Mouse (Mus musculus) neural tube, embryonic 11.5 days (tissue): ENCODE measurements around the gene Manbal. TPM values are rescaled to one million over a fixed set of nuclear protein-coding genes. Genes with fewer than 3 reads are reported as not detected.

Source experiments
- ATAC-seq: fragments of 200-750 bp; cut with Nextera tagmentation; 2 replicates; pipeline ENCODE4 v1.8.0; 2017; ENCODE audit warnings: moderate number of reproducible peaks, mild to moderate bottlenecking, moderate TSS enrichment, moderate library complexity; ENCODE audit not compliant: insufficient read depth, low FRiP score, low TSS enrichment
- DNase-seq: peaks from one replicate; pipeline ENCODE4 v3.0.0-alpha.2; 2015; ENCODE audit warnings: low spot score
- H3K27ac ChIP-seq: fragments of 300-500 bp; sonication (generic); 2 replicates; pipeline ENCODE4 v1.5.1; 2014; ENCODE audit warnings: low read depth, mild to moderate bottlenecking, low read length
- H3K27me3 ChIP-seq: fragments of 300-500 bp; sonication (generic); 2 replicates; pipeline ENCODE4 v1.6.1; 2014; ENCODE audit warnings: mild to moderate bottlenecking, low read length, mixed read lengths; ENCODE audit not compliant: control insufficient read depth, insufficient read depth
- H3K36me3 ChIP-seq: fragments of 300-500 bp; sonication (generic); 2 replicates; pipeline ENCODE4 v1.6.1; 2014; ENCODE audit warnings: mild to moderate bottlenecking, low read length, moderate library complexity, mixed read lengths; ENCODE audit not compliant: control insufficient read depth, insufficient read depth
- H3K4me1 ChIP-seq: fragments of 300-500 bp; sonication (generic); 2 replicates; pipeline ENCODE4 v1.6.1; 2014; ENCODE audit warnings: low read length, mixed read lengths; ENCODE audit not compliant: control insufficient read depth, insufficient read depth
- H3K4me2 ChIP-seq: fragments of 300-500 bp; sonication (generic); 2 replicates; pipeline ENCODE4 v1.6.1; 2014; ENCODE audit warnings: low read depth, mild to moderate bottlenecking, moderate library complexity
- H3K4me3 ChIP-seq: fragments of 300-500 bp; sonication (generic); 2 replicates; pipeline ENCODE4 v1.5.1; 2014; ENCODE audit warnings: low read depth, low read length
- H3K9ac ChIP-seq: fragments of 300-500 bp; sonication (generic); 2 replicates; pipeline ENCODE4 v1.6.1; 2014; ENCODE audit warnings: mild to moderate bottlenecking, low read length
- H3K9me3 ChIP-seq: fragments of 300-500 bp; sonication (generic); 2 replicates; pipeline ENCODE4 v1.6.1; 2016; ENCODE audit warnings: low read length; ENCODE audit not compliant: control insufficient read depth
- WGBS: fragments of 180-500 bp; shearing (Covaris S2); extraction: QIAGEN DNeasy Blood & Tissue Kit; methylation state at CpG from one replicate; pipeline ENCODE4 v1.1.7; 2014; 5-methylcytosine and 5-hydroxymethylcytosine counted together
- polyA plus RNA-seq: library from polyadenylated mRNA; unstranded; fragments of >200 nt; fragmentation: Nextera tagmentation; extraction: Ambion mirVana; gene quantifications from 2 replicates; pipeline ENCODE4 v1.2.1, GENCODE M21; 2014

Gene Manbal
- polyA plus RNA-seq, 1 experiment from 2014 or later = 34.9 TPM

GRCm38 (mm10) chr2:157411151-157411693, 43.8 kb downstream of the Manbal start:
- DNase-seq = no peak
- Histone ChIP-seq H3K27me3 (no peaks in the 10 kb centered on the region), H3K4me3 (no peak overlapping the region), H3K4me1 (peaks cover 4% of the 10 kb centered on the region; the same call in 1 of the 2 replicates), H3K9me3 (no peaks in the 10 kb centered on the region), H3K4me2 (no peak overlapping the region), H3K36me3 (no peaks in the 10 kb centered on the region), H3K27ac (no peak overlapping the region), H3K9ac (no peak overlapping the region)
- WGBS = 87% methylated on average over 6 of the region's 6 CpGs
- ATAC-seq = no peak

DNA sequence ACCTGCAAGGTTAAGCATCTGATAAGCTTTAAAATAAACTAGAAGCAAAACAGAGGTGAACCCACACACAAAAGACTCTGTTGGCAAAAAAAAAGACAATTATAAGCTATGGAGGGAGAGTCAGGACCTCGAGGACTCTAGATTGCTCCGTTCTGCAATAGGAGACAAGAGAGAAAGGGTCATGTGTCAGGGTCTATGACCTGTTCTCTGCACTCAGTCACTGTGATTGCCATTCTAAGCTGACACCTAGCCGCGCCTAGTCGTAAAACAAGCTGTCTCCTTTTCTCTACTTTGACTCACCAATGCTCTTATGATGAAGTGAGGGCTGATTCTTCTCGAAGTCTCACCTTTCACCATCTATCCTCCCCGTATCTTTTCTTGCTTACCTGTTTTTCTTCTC, 45.1 kb downstream of the Manbal start:
- WGBS = 62% methylated on average over 7 of the region's 7 CpGs
- Histone ChIP-seq H3K36me3 (no peaks in the 10 kb centered on the region), H3K4me1 (peaks cover 4% of the 10 kb centered on the region; the same call in 1 of the 2 replicates), H3K27me3 (no peaks in the 10 kb centered on the region), H3K9me3 (no peaks in the 10 kb centered on the region), H3K4me2 (no peak overlapping the region), H3K27ac (no peak overlapping the region), H3K9ac (no peak overlapping the region), H3K4me3 (no peak overlapping the region)
- DNase-seq = no peak
- no peak for ATAC-seq

DNA sequence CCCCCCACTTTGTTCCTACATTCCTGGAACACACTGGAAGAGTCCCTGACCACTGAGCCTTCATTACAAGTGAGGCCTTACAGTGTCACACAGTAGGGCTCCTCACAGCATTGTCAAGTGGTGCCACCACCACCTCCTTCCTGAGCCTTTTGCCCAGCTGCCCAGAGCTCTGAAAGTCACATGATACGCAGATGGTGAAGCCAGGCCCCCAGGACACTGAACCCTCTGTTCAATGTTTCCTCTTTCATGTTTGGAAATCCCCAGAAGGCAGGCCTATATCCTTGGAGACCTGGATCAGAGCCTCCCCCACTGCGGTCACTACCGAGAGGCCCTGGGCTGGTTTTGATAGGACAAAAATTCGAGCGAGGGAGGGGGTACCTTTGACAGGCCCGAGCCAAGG, 49.8 kb downstream of the Manbal start:
- Histone ChIP-seq H3K27ac (no peak overlapping the region), H3K4me3 (no peak overlapping the region), H3K36me3 (no peaks in the 10 kb centered on the region), H3K27me3 (no peaks in the 10 kb centered on the region), H3K9ac (no peak overlapping the region), H3K4me1 (peaks cover 5% of the 10 kb centered on the region), H3K9me3 (no peaks in the 10 kb centered on the region), H3K4me2 (no peak overlapping the region)
- DNase-seq = no peak
- no peak for ATAC-seq
- WGBS = 67% methylated on average over 6 of the region's 6 CpGs

- H3K36me3 ChIP-seq = no peaks in the 10 kb centered on the region
- ATAC-seq = no peak
- no peak within 1 kb of the TSS for H3K4me3 ChIP-seq
- DNase-seq = no peak
- no peaks in the 10 kb centered on the region for H3K27me3 ChIP-seq
- no peak within 1 kb of the TSS for H3K4me2 ChIP-seq
- no peak within 1 kb of the TSS for H3K27ac ChIP-seq
- H3K9ac ChIP-seq = no peak within 1 kb of the TSS
- 16% methylated on average over 13 of the region's 13 CpGs for WGBS
- peaks cover 12% of the 10 kb centered on the region for H3K4me1 ChIP-seq
- no peaks in the 10 kb centered on the region for H3K9me3 ChIP-seq
Observed at GRCm38 (mm10) chr2:157418206-157418605, 50.8 kb downstream of the Manbal start, which contains the start of gene Src. TSS of gene Src (plus strand) at chr2:157418444.

DNA sequence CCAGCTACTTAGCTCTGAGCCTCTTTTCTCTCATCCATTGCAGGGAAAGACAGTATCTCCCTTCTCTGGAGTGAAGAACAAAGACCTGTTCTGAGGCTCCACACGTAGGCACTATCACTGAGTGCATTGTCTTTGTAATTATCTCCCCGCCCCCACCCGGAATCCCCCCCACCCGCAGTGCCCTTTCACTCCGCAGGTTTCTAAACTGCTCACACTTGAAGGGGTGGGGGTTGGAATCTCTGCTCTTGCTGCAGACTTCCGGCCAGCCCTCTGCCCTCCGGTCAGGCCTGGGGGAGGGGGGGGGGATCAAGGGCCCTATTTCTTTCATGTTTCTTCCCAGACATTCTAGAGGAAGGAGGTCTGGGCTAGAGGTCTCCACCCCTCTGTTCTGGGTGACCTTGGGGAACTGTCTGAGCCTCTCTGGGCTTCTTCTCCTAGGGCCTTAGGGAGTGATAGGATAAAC, 51.2 kb downstream of the Manbal start:
- Histone ChIP-seq H3K36me3 (no peaks in the 10 kb centered on the region), H3K27me3 (no peaks in the 10 kb centered on the region), H3K27ac (no peak overlapping the region), H3K9ac (no peak overlapping the region), H3K4me2 (no peak overlapping the region), H3K4me3 (no peak overlapping the region), H3K4me1 (peaks cover 17% of the 10 kb centered on the region), H3K9me3 (no peaks in the 10 kb centered on the region)
- DNase-seq (peak; percentile 42), ATAC-seq (no peak)
- 2% methylated on average over 7 of the region's 7 CpGs for WGBS

DNA sequence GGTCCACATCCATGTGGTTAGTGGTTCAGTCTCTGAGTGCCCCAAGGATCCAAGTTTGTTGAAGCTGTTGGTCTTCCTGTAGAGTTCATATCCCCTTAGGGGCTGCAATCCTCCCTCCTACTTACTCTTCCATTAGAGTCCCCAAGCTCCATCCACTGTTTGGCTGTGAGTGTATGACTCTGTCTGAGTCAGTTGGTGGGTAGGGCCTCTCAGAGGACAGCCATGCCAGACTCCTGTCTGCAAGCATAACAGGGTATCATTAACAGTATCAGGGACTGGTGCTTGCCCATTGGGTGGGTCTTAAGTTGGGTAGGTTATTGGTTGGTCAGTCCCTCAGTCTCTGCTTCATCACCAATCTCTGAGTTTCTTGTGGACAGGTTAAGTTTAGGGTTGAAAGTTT, 52.1 kb downstream of the Manbal start:
- Histone ChIP-seq H3K9me3 (no peaks in the 10 kb centered on the region), H3K4me1 (peaks cover 19% of the 10 kb centered on the region), H3K4me2 (no peak overlapping the region), H3K27ac (no peak overlapping the region), H3K27me3 (no peaks in the 10 kb centered on the region), H3K9ac (no peak overlapping the region), H3K4me3 (no peak overlapping the region), H3K36me3 (no peaks in the 10 kb centered on the region)
- DNase-seq (no peak), ATAC-seq (no peak)

DNA sequence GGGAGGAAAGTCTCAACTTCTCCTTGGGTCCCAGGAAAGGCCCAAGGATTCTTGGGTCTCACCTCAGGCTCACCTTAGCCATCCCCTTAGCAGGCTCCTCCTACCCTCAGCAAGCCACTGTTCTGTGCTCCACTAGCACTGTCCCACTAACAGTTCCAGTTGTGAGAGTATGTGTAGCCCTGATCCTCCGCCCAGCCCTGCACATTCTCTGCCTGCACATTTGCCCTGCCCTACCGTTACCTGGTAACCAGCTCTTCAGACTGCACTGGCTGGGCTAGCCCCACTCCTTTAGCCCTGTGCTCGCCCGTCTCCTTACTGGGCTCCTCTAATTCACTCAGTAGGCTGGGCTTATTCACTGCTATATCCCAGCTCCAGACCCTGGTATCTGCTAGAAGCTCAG, 53.0 kb downstream of the Manbal start:
- Histone ChIP-seq H3K4me1 (peaks cover 24% of the 10 kb centered on the region), H3K9me3 (no peaks in the 10 kb centered on the region), H3K36me3 (no peaks in the 10 kb centered on the region), H3K4me2 (no peak overlapping the region), H3K4me3 (no peak overlapping the region), H3K27me3 (no peaks in the 10 kb centered on the region), H3K27ac (no peak overlapping the region), H3K9ac (no peak overlapping the region)
- 79% methylated on average over 4 of the region's 4 CpGs for WGBS
- ATAC-seq (no peak), DNase-seq (no peak)

GRCm38 (mm10) chr2:157422062-157422655, 54.8 kb downstream of the Manbal start:
- Histone ChIP-seq H3K36me3 (no peaks in the 10 kb centered on the region), H3K9ac (no peak overlapping the region), H3K27me3 (no peaks in the 10 kb centered on the region), H3K4me1 (peaks cover 24% of the 10 kb centered on the region), H3K27ac (no peak overlapping the region), H3K4me3 (no peak overlapping the region), H3K9me3 (no peaks in the 10 kb centered on the region), H3K4me2 (no peak overlapping the region)
- no peak for DNase-seq
- whole genome bisulfite sequencing = 72% methylated on average over 11 of the region's 11 CpGs
- no peak for ATAC-seq
